Mouse (Mus musculus) lung, postnatal 0 days (tissue): Measurements from ENCODE around the gene Sec11a. TPM values are rescaled to one million over a fixed set of nuclear protein-coding genes. Genes with fewer than 3 reads are reported as not detected.

ENCODE experiments used
- ATAC-seq: fragments of 200-750 bp; cut with Nextera tagmentation; 2 replicates; pipeline ENCODE4 v1.8.0; 2017; ENCODE audit warnings: moderate library complexity
- DNase-seq: peaks from one replicate; pipeline ENCODE4 v3.0.0-alpha.2; 2016; ENCODE audit warnings: low spot score
- H3K27ac ChIP-seq: fragments of 300-500 bp; sonication (generic); 2 replicates; pipeline ENCODE4 v1.5.1; 2014; ENCODE audit warnings: antibody characterized with exemption, mild to moderate bottlenecking, low read length, mixed read lengths
- H3K27me3 ChIP-seq: fragments of 300-500 bp; sonication (generic); replicated peaks from 2 replicates; pipeline ENCODE4 v1.6.1; 2014; ENCODE audit warnings: low read length, mixed read lengths; ENCODE audit not compliant: insufficient read depth
- H3K36me3 ChIP-seq: fragments of 300-500 bp; sonication (generic); 2 replicates; pipeline ENCODE4 v1.6.1; 2014; ENCODE audit warnings: low read length, mixed read lengths; ENCODE audit not compliant: insufficient read depth
- H3K4me1 ChIP-seq: fragments of 300-500 bp; sonication (generic); 2 replicates; pipeline ENCODE4 v1.6.1; 2014; ENCODE audit warnings: antibody characterized with exemption, low read depth, low read length, mixed read lengths; ENCODE audit not compliant: insufficient read depth
- H3K4me2 ChIP-seq: fragments of 300-500 bp; sonication (generic); replicated peaks from 2 replicates; pipeline ENCODE4 v1.6.1; 2014; ENCODE audit warnings: low read depth, mild to moderate bottlenecking, low read length, moderate library complexity, mixed read lengths
- H3K4me3 ChIP-seq: fragments of 300-500 bp; sonication (generic); 2 replicates; pipeline ENCODE4 v1.5.1; 2014; ENCODE audit warnings: low read depth, low read length
- H3K9ac ChIP-seq: fragments of 300-500 bp; sonication (generic); replicated peaks from 2 replicates; pipeline ENCODE4 v1.6.1; 2014; ENCODE audit warnings: low read depth, mild to moderate bottlenecking
- H3K9me3 ChIP-seq: fragments of 300-500 bp; sonication (generic); 2 replicates; pipeline ENCODE4 v1.6.1; 2016; ENCODE audit warnings: low read length, mixed read lengths
- CTCF ChIP-seq: IDR thresholded peaks from 2 replicates; pipeline ENCODE4 v1.5.1; 2016; ENCODE audit warnings: antibody characterized with exemption, mild to moderate bottlenecking
- EP300 ChIP-seq: IDR thresholded peaks from 2 replicates; pipeline ENCODE4 v1.6.1; 2016; ENCODE audit warnings: antibody characterized with exemption, mild to moderate bottlenecking, control low read depth
- WGBS: fragments of 180-500 bp; shearing (Covaris S2); extraction: QIAGEN DNeasy Blood & Tissue Kit; methylation state at CpG from one replicate; pipeline ENCODE4 v1.1.7; 2014; 5-methylcytosine and 5-hydroxymethylcytosine counted together
- polyA plus RNA-seq: library from polyadenylated mRNA; unstranded; fragments of >200 nt; fragmentation: Nextera tagmentation; extraction: Ambion mirVana; gene quantifications from 2 replicates; pipeline ENCODE4 v1.2.1, GENCODE M21; 2015

Gene Sec11a
- polyA plus RNA-seq, 1 experiment from 2014 or later = 172 TPM

DNA sequence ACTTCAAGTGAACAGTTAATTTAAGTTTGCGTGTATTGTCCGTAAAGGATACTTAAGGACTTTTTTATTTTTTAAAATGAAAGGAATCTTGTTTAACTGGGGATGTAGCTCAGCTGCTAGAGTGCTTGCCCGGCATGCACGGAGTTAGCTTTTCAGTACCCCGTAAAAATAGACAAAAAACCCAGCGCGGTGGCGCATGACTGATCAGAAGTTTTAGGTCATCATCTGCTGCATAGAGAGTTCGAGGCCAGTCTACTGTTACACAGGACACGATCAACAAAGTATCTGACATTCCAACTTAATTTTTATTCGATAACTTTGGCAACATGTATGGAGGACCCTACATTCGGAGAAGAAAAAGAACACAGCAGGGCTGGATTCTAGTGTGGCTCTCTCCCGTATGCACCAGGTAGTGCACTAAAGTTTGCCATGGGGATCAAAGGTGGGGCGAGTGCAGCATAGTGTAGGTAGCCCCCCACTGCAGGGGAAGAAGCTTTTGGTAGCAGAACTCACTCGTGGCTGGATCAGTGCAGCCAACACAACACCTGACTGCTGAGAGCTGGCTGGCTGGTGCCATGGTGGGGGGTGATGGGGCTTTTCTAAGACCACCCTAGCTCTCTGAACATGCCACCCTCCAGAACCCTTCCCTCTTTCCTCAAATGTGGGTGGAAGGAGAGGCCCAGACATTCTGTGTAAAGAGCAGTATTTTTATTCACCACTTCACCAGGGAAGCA, 45.9 kb downstream of the Sec11a start:
- no peak for TF ChIP-seq EP300
- TF ChIP-seq CTCF = no peak
- peak overlapping the region; percentile 64 for H3K4me2 ChIP-seq
- 0 out of 2 replicates have a peak, but pooled peaks cover 7% of the 10 kb centered on the region for H3K36me3 ChIP-seq
- DNase-seq (no peak), ATAC-seq (no peak)
- H3K27ac ChIP-seq = peak overlapping the region; percentile 86
- no peaks in the 10 kb centered on the region for H3K27me3 ChIP-seq
- peaks cover 6% of the 10 kb centered on the region for H3K4me1 ChIP-seq
- 25% methylated on average over 15 of the region's 15 CpGs for WGBS
- no peaks in the 10 kb centered on the region for H3K9me3 ChIP-seq
- peak overlapping the region; percentile 68 for H3K4me3 ChIP-seq
- H3K9ac ChIP-seq = peak overlapping the region; percentile 57

DNA sequence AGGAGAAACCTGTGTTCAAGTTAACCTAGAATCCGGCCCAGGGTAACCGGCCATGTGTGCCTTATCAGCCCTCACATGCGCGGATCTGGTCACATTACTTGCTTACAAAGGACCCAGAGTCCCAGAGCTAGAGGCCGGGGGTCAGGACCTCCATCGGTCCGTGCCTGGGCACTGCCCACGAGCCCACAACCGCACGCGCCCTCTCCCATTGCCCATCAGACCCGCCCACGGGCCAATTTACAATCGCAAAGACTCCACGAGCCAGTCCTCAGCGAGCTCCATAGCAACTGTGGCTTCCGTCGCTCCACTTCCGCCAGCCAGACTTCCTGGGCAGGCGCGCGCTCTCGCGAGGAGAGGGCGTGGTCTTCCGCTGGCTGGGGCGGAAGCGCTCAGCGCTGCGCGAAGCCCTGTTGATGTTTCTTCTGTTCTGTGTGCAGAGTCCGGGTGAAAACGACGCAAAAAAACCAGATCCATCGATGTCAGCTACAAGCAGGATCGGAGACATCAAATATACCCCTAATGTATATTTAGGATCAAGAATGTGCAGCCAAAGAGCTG, 46.6 kb downstream of the Sec11a start, which contains the start of gene Wdr73:
Wdr73 (minus strand) TSS at position 326 of the 558 bp plus-strand sequence.
- WGBS = under 1% methylated on average over 36 of the region's 36 CpGs
- peak within 1 kb of the TSS; percentile 68 for H3K4me3 ChIP-seq
- ATAC-seq (peak; percentile 98), DNase-seq (peak; percentile 97)
- TF ChIP-seq EP300 (peak; percentile 56; the same call in 1 of the 2 replicates), CTCF (no peak)
- peaks cover 6% of the 10 kb centered on the region for H3K4me1 ChIP-seq
- peak within 1 kb of the TSS; percentile 64 for H3K4me2 ChIP-seq
- peak within 1 kb of the TSS; percentile 57 for H3K9ac ChIP-seq
- no peaks in the 10 kb centered on the region for H3K9me3 ChIP-seq
- H3K36me3 ChIP-seq = 0 out of 2 replicates have a peak, but pooled peaks cover 7% of the 10 kb centered on the region
- H3K27ac ChIP-seq = peak within 1 kb of the TSS; percentile 86
- H3K27me3 ChIP-seq = no peaks in the 10 kb centered on the region

DNA sequence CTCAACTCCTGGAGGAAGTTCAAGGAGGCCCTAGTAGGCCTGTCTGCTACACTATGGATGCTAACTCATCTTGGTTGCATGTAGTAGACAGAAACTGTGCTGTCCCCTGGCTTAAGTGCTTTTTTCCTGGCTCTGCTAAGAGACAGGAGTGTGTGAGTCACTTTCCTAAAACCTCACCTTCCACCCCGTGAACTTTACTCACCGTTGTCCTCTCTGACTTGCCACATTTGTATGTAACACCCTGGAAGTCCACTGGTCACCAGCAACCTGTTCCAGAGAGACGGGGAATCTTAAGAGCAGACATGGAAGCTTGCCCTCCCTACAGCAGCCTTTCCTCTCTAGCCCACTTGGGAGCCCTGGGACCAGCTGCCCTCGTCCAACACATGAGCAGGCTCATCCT, 49.9 kb downstream of the Sec11a start:
- peaks cover 18% of the 10 kb centered on the region; the same call in 1 of the 2 replicates for H3K36me3 ChIP-seq
- WGBS = 91% methylated on average over 4 of the region's 4 CpGs
- H3K27ac ChIP-seq = no peak overlapping the region

GRCm38 (mm10) chr7:80897134-80897533, 50.4 kb downstream of the Sec11a start:
- Histone ChIP-seq H3K4me2 (no peak overlapping the region), H3K27ac (no peak overlapping the region), H3K36me3 (peaks cover 22% of the 10 kb centered on the region; the same call in 1 of the 2 replicates), H3K9ac (no peak overlapping the region), H3K27me3 (no peaks in the 10 kb centered on the region), H3K4me3 (no peak overlapping the region), H3K9me3 (no peaks in the 10 kb centered on the region), H3K4me1 (peaks cover 2% of the 10 kb centered on the region)
- DNase-seq (no peak), ATAC-seq (no peak)
- TF ChIP-seq CTCF (no peak), EP300 (no peak)
- 85% methylated on average over 7 of the region's 7 CpGs for WGBS

More for the DNA sequence above, 49.9 kb downstream of the Sec11a start:
- no peaks in the 10 kb centered on the region for H3K9me3 ChIP-seq
- peaks cover 2% of the 10 kb centered on the region for H3K4me1 ChIP-seq
- no peak for DNase-seq
- no peaks in the 10 kb centered on the region for H3K27me3 ChIP-seq
- no peak overlapping the region for H3K4me2 ChIP-seq
- ATAC-seq = no peak
- no peak overlapping the region for H3K9ac ChIP-seq
- H3K4me3 ChIP-seq = no peak overlapping the region
- TF ChIP-seq EP300 = no peak

DNA sequence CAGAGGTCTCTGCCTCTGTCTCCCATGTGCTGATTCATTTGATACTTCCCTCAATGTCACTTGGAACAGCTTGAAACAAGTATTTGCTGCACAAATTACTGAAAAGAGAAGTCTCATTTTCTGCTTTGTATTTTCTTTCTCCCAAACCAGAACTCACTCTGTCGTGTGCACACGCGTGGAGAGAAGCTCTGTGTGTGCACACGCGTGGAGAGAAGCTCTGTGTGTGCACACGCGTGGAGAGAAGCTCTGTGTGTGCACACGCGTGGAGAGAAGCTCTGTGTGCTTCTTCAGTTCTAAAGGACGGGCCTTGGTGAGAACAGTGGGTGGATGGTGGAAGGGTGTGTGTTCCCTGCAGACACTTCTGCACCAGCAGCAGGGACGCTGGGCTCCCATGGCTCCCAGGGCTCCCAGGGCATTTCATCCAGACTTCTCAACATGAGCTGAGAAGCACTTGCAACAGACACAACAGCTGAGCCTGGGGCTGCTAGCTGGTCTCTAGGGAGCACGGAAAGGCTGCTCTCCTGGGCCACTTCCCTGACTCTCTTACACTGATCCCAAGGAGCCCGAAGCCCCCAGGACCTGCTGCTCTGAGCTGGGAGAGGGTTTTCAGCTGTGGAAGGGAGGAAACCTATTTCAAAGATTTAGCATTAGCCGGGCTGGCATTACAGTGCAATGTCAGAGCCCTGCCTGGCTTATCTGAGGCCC, 52.6 kb downstream of the Sec11a start:
- DNase-seq = no peak
- no peaks in the 10 kb centered on the region for H3K9me3 ChIP-seq
- H3K36me3 ChIP-seq = peaks cover 31% of the 10 kb centered on the region; the same call in 1 of the 2 replicates
- H3K9ac ChIP-seq = no peak overlapping the region
- WGBS = 97% methylated on average over 14 of the region's 14 CpGs
- no peak overlapping the region for H3K4me3 ChIP-seq
- no peak for ATAC-seq
- H3K27ac ChIP-seq = no peak overlapping the region
- H3K27me3 ChIP-seq = no peaks in the 10 kb centered on the region
- no peaks in the 10 kb centered on the region for H3K4me1 ChIP-seq
- H3K4me2 ChIP-seq = no peak overlapping the region
- TF ChIP-seq CTCF = no peak
- no peak for TF ChIP-seq EP300

GRCm38 (mm10) chr7:80894196-80894595, 53.4 kb downstream of the Sec11a start:
- Histone ChIP-seq H3K27me3 (no peaks in the 10 kb centered on the region), H3K9me3 (no peaks in the 10 kb centered on the region), H3K4me1 (no peaks in the 10 kb centered on the region), H3K4me2 (no peak overlapping the region), H3K27ac (0 out of 2 replicates have a peak overlapping the region, but pooled peaks have one; percentile 26), H3K4me3 (no peak overlapping the region), H3K9ac (no peak overlapping the region), H3K36me3 (peaks cover 31% of the 10 kb centered on the region; the same call in 1 of the 2 replicates)
- ATAC-seq = no peak
- no peak for TF ChIP-seq EP300
- TF ChIP-seq CTCF = no peak
- no peak for DNase-seq
- 78% methylated on average over 7 of the region's 7 CpGs for WGBS
